Mouse (Mus musculus) forebrain, embryonic 11.5 days (tissue): ENCODE results near the gene Jarid2. TPM values are rescaled to one million over a fixed set of nuclear protein-coding genes. Genes with fewer than 3 reads are reported as not detected.

ENCODE experiments used
- ATAC-seq: fragments of 200-750 bp; cut with Nextera tagmentation; replicated peaks from 2 replicates; pipeline ENCODE4 v1.8.0; 2017; ENCODE audit warnings: moderate TSS enrichment; ENCODE audit not compliant: low FRiP score
- DNase-seq: peaks from one replicate; pipeline ENCODE4 v3.0.0-alpha.2; 2017; ENCODE audit warnings: low spot score
- H3K27ac ChIP-seq: fragments of 300-500 bp; sonication (generic); 2 replicates; pipeline ENCODE4 v1.5.1; 2014; ENCODE audit warnings: low read depth, low read length
- H3K27me3 ChIP-seq: fragments of 300-500 bp; sonication (generic); 2 replicates; pipeline ENCODE4 v1.6.1; 2014; ENCODE audit warnings: mild to moderate bottlenecking, low read length, mixed read lengths; ENCODE audit not compliant: control insufficient read depth, insufficient read depth
- H3K36me3 ChIP-seq: fragments of 300-500 bp; sonication (generic); 2 replicates; pipeline ENCODE4 v1.6.1; 2014; ENCODE audit warnings: mild to moderate bottlenecking, low read length, moderate library complexity, mixed read lengths; ENCODE audit not compliant: control insufficient read depth, insufficient read depth
- H3K4me1 ChIP-seq: fragments of 300-500 bp; sonication (generic); replicated peaks from 2 replicates; pipeline ENCODE4 v1.6.1; 2014; ENCODE audit warnings: low read length, mixed read lengths; ENCODE audit not compliant: control insufficient read depth, insufficient read depth
- H3K4me2 ChIP-seq: fragments of 300-500 bp; sonication (generic); 2 replicates; pipeline ENCODE4 v1.6.1; 2014; ENCODE audit warnings: low read depth, mild to moderate bottlenecking, low read length, moderate library complexity, mixed read lengths; ENCODE audit not compliant: severe bottlenecking
- H3K4me3 ChIP-seq: fragments of 300-500 bp; sonication (generic); 2 replicates; pipeline ENCODE4 v1.5.1; 2014; ENCODE audit warnings: low read depth, low read length
- H3K9ac ChIP-seq: fragments of 300-500 bp; sonication (generic); 2 replicates; pipeline ENCODE4 v1.6.1; 2014; ENCODE audit warnings: low read length
- H3K9me3 ChIP-seq: fragments of 300-500 bp; sonication (generic); 2 replicates; pipeline ENCODE4 v1.6.1; 2016; ENCODE audit warnings: low read length, mixed read lengths; ENCODE audit not compliant: control insufficient read depth
- WGBS: fragments of 180-500 bp; shearing (Covaris S2); extraction: QIAGEN DNeasy Blood & Tissue Kit; methylation state at CpG from one replicate; pipeline ENCODE4 v1.1.7; 2014; 5-methylcytosine and 5-hydroxymethylcytosine counted together
- polyA plus RNA-seq: library from polyadenylated mRNA; unstranded; fragments of >200 nt; fragmentation: Nextera tagmentation; extraction: Ambion mirVana; gene quantifications from 2 replicates; pipeline ENCODE4 v1.2.1, GENCODE M21; 2014

The Jarid2 gene
- polyA plus RNA-seq, 1 experiment from 2014 or later, result 43.6 TPM

DNA sequence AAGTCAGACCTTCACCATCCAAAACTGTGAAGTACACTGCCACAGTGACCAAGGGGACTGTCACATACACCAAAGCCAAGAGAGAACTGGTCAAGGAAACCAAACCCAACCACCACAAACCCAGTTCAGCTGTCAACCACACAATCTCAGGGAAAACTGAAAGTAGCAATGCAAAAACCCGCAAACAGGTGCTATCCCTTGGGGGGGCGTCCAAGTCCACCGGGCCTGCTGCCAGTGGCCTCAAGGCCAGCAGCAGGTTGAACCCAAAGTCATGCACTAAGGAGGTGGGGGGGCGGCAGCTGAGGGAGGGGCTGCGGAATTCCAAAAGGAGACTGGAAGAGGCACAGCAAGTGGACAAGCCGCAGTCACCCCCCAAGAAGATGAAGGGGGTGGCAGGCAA, 173.0 kb downstream of the Jarid2 start:
- WGBS, result 97% methylated on average over 6 of the region's 6 CpGs
- Histone ChIP-seq H3K9ac (no peak overlapping the region), H3K27me3 (no peaks in the 10 kb centered on the region), H3K27ac (no peak overlapping the region), H3K36me3 (no peaks in the 10 kb centered on the region; the same call in 1 of the 2 replicates), H3K4me3 (no peak overlapping the region), H3K4me2 (no peak overlapping the region), H3K4me1 (no peaks in the 10 kb centered on the region), H3K9me3 (no peaks in the 10 kb centered on the region)
- DNase-seq (peak; percentile 35), ATAC-seq (no peak)

DNA sequence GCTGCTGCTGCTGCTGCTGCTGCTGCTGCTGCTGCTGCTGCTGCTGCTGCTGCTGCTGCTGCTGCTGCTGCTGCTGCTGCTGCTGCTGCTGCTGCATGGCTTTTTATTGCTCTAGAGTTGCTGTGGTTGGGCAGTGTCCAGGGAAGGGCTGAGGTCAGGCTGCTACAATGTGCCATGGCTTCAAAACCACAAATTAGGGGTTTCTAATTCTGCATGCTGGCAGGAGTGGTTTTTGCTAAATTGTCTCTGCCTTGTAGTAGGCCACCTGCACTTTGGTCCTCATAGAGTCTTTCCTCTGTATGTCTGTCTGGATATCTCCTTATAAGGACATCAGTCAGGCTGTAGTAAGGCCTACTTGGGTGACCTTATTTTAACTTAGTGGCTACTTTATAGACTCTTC, 174.1 kb downstream of the Jarid2 start:
- Histone ChIP-seq H3K9ac (no peak overlapping the region), H3K36me3 (no peaks in the 10 kb centered on the region; the same call in 1 of the 2 replicates), H3K4me1 (0 out of 2 replicates have a peak, but pooled peaks cover under 1% of the 10 kb centered on the region), H3K27me3 (no peaks in the 10 kb centered on the region), H3K4me3 (no peak overlapping the region), H3K9me3 (no peaks in the 10 kb centered on the region), H3K4me2 (no peak overlapping the region), H3K27ac (no peak overlapping the region)
- DNase-seq (no peak), ATAC-seq (no peak)

DNA sequence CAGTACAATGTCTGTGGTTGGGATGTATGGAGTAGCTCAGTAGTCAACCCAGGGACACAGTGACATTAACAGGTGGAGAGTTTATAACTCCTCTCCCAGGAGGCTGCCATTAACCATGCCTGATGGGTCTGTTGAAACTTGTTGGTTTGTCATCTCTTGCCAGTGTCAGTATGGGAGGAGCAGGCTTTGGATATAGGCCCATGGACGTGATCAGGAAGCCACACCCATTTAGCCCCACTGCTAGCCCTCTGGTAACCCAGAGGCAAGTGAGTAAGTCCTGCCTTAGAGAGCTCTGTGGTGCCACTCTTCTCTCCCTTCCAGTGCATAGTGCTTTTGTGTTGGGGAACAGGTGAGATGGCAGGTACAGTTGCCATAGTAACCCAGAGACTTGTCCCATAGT, 175.0 kb downstream of the Jarid2 start:
- Histone ChIP-seq H3K27ac (no peak overlapping the region), H3K9ac (no peak overlapping the region), H3K4me3 (no peak overlapping the region), H3K36me3 (no peaks in the 10 kb centered on the region; the same call in 1 of the 2 replicates), H3K27me3 (no peaks in the 10 kb centered on the region), H3K4me1 (0 out of 2 replicates have a peak, but pooled peaks cover 2% of the 10 kb centered on the region), H3K4me2 (no peak overlapping the region), H3K9me3 (no peaks in the 10 kb centered on the region)
- ATAC-seq (no peak), DNase-seq (no peak)
- 65% methylated on average over 1 of the region's 1 CpGs for WGBS

DNA sequence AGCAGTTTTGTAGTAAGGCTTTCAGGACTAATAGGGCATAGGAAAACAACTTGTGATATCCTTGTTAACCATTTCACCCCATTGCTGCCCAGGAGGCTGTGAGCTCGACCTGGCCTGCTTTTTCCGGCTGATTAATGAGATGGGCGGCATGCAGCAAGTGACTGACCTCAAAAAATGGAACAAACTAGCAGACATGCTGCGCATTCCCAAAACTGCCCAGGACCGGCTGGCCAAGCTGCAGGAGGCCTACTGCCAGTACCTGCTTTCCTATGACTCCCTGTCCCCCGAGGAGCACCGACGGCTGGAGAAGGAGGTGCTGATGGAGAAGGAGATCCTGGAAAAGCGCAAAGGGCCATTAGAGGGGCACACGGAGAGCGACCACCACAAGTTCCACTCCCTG, 176.9 kb downstream of the Jarid2 start:
- Histone ChIP-seq H3K36me3 (no peaks in the 10 kb centered on the region; the same call in 1 of the 2 replicates), H3K4me1 (0 out of 2 replicates have a peak, but pooled peaks cover 2% of the 10 kb centered on the region), H3K4me3 (no peak overlapping the region), H3K27me3 (no peaks in the 10 kb centered on the region), H3K4me2 (no peak overlapping the region), H3K9ac (no peak overlapping the region), H3K27ac (no peak overlapping the region), H3K9me3 (no peaks in the 10 kb centered on the region)
- no peak for ATAC-seq
- peak; percentile 30 for DNase-seq
- WGBS, result 94% methylated on average over 11 of the region's 11 CpGs

DNA sequence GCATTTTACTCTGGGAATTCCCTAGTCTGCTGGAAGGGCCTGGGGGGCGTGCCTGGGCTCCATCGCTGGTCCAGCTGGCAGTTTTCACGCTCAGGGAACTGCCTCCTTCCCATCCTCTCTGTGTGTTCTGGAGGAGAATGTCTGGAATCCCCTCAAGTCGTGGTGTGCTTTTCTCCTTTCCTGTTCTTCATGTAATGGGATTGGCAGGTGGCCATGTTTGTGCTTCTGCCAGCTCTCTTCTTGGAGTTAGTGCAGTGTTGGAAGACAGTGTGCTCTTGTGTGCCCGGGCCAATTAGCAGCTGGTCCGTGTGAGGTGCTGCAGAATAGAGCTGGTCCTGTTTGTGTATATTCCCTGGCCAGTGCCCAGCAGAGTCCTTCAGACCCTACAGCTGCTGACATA, 178.4 kb downstream of the Jarid2 start:
- Histone ChIP-seq H3K9ac (no peak overlapping the region), H3K36me3 (peaks cover under 1% of the 10 kb centered on the region; the same call in 1 of the 2 replicates), H3K27ac (no peak overlapping the region; the same call in 1 of the 2 replicates), H3K4me3 (no peak overlapping the region), H3K27me3 (no peaks in the 10 kb centered on the region), H3K4me2 (no peak overlapping the region), H3K9me3 (no peaks in the 10 kb centered on the region), H3K4me1 (0 out of 2 replicates have a peak, but pooled peaks cover 2% of the 10 kb centered on the region)
- DNase-seq, result peak; percentile 45
- WGBS, result 67% methylated on average over 6 of the region's 6 CpGs
- ATAC-seq, result no peak

DNA sequence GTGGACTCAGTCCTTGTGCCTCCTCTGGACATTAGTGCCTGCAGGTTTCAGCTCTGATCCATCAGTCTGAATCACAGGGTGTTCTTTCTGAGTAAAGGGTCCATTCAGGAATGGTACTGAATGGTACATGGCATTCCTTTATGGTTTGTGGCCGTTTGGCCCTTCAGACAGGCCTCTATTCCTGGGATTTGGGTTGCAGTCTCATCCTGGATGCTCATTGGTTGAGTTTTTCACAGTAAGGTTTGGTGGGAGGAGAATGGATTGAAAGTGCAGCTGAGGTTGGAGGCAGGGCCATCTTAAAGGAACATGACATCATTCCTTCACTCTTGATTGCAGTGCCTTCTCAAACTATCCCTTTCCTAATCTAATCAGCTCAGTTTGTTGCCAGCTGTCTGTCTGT, 179.5 kb downstream of the Jarid2 start:
- Histone ChIP-seq H3K36me3 (peaks cover 5% of the 10 kb centered on the region; the same call in 1 of the 2 replicates), H3K27ac (no peak overlapping the region), H3K4me3 (no peak overlapping the region), H3K4me2 (no peak overlapping the region), H3K27me3 (no peaks in the 10 kb centered on the region), H3K9ac (no peak overlapping the region), H3K4me1 (0 out of 2 replicates have a peak, but pooled peaks cover 2% of the 10 kb centered on the region), H3K9me3 (no peaks in the 10 kb centered on the region)
- no peak for ATAC-seq
- 17% methylated on average over 1 of the region's 1 CpGs for WGBS
- DNase-seq, result peak; percentile 15

DNA sequence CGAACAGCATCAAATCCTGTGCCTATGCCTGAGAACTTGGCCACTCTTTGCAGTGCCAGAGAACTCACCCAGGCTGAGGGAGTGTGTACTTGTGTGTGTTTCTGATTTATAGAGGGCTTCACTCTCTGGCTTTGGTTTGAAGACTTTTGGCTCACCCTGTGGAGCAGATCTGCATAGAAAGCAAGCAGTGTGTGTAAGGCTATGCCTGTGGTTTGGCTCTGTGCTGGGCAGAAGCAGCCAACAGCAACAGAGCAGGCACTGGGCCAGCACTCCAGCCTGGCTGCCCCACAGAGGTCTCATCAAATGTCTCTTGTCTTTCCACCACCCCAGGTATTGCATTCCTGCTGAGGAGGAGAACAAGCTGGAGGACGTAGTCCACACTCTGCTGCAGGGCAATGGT, 183.6 kb downstream of the Jarid2 start:
- no peak for DNase-seq
- Histone ChIP-seq H3K36me3 (peaks cover 12% of the 10 kb centered on the region), H3K4me2 (no peak overlapping the region), H3K9ac (no peak overlapping the region), H3K27ac (no peak overlapping the region), H3K4me1 (0 out of 2 replicates have a peak, but pooled peaks cover 2% of the 10 kb centered on the region), H3K27me3 (no peaks in the 10 kb centered on the region), H3K4me3 (no peak overlapping the region), H3K9me3 (no peaks in the 10 kb centered on the region)
- 98% methylated on average over 2 of the region's 2 CpGs for WGBS
- ATAC-seq, result no peak

DNA sequence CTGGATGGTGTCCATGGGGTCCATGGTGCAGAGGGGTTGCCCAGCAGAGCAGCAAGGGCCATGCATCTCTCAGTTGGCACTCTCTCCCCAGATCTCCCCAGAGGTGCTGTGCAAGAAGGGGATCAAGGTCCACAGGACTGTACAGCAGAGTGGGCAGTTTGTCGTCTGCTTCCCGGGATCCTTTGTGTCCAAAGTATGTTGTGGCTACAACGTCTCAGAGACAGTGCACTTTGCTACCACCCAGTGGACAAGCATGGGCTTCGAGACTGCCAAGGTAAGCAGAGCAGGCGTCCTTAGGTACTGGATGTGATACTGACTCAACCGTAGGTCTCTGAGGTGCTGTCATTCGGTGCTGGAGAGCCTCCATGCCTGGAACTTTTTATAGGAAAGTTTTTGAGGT, 184.3 kb downstream of the Jarid2 start:
- ATAC-seq (no peak), DNase-seq (no peak)
- 65% methylated on average over 7 of the region's 7 CpGs for WGBS
- H3K27ac ChIP-seq, result no peak overlapping the region
- H3K27me3 ChIP-seq, result no peaks in the 10 kb centered on the region
- no peaks in the 10 kb centered on the region for H3K9me3 ChIP-seq
- peaks cover 12% of the 10 kb centered on the region for H3K36me3 ChIP-seq
- no peak overlapping the region for H3K4me2 ChIP-seq
- H3K4me3 ChIP-seq, result no peak overlapping the region
- no peak overlapping the region for H3K9ac ChIP-seq
- 0 out of 2 replicates have a peak, but pooled peaks cover under 1% of the 10 kb centered on the region for H3K4me1 ChIP-seq

DNA sequence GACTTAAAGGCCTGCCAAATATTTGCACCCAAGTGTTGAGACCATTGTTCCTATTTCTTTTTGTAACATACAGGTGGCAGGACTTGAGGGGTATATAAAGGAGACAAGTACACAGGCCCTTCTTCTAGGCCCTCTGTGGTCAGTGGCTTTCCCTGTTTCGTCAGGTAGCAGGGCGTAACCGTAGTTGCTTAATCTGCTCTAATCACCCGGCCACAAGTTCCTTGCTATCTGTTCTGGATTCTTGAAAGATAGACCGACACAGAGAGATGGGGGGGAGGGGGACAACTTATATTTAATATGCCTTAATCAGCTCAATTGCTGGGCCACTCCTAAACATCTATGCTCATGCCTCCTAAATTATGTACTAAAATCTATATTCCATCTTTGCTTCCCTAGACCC, 186.1 kb downstream of the Jarid2 start:
- Histone ChIP-seq H3K4me2 (no peak overlapping the region), H3K4me1 (no peaks in the 10 kb centered on the region), H3K9me3 (no peaks in the 10 kb centered on the region), H3K9ac (no peak overlapping the region), H3K27ac (no peak overlapping the region), H3K4me3 (no peak overlapping the region), H3K27me3 (no peaks in the 10 kb centered on the region), H3K36me3 (peaks cover 12% of the 10 kb centered on the region)
- ATAC-seq (no peak), DNase-seq (no peak)
- WGBS, result 89% methylated on average over 5 of the region's 5 CpGs
